Mouse (Mus musculus): ENCODE measurements around the gene Dusp2.
"Not testable (repeated sequence)": the region's sequence is repeated elsewhere in the genome, so short reads cannot be mapped to it uniquely, and the experiment has no call there.

Gene Dusp2

GRCm38 (mm10) chr2:127335767-127336496 lies at the start of gene Dusp2:
Gene Dusp2, plus strand, starts transcription at chr2:127336159.
- peak; percentile 73 for DNase-seq

- no peak for DNase-seq
Measured at GRCm38 (mm10) chr2:127292250-127292649, 43.7 kb upstream of the Dusp2 start.

- no peak for DNase-seq
Measured at GRCm38 (mm10) chr2:127297001-127297805, 38.8 kb upstream of the Dusp2 start.

- DNase-seq: no peak
Measured at GRCm38 (mm10) chr2:127298056-127298455, 37.9 kb upstream of the Dusp2 start.

- no peak for DNase-seq
Measured at GRCm38 (mm10) chr2:127300701-127301100, 35.3 kb upstream of the Dusp2 start.

GRCm38 (mm10) chr2:127301883-127302282 lies 34.1 kb upstream of the Dusp2 start:
- no peak for DNase-seq

GRCm38 (mm10) chr2:127304192-127304591 lies 31.8 kb upstream of the Dusp2 start:
- DNase-seq: not testable (repeated sequence)

- DNase-seq: no peak
Measured at GRCm38 (mm10) chr2:127304609-127305210, 31.2 kb upstream of the Dusp2 start.

- no peak for DNase-seq
Measured at GRCm38 (mm10) chr2:127306123-127306522, 29.8 kb upstream of the Dusp2 start.

GRCm38 (mm10) chr2:127307179-127307578 lies 28.8 kb upstream of the Dusp2 start:
- DNase-seq: no peak

- peak; percentile 32 for DNase-seq
Measured at GRCm38 (mm10) chr2:127308660-127309059, 27.3 kb upstream of the Dusp2 start.

GRCm38 (mm10) chr2:127310246-127310645 lies 25.7 kb upstream of the Dusp2 start:
- no peak for DNase-seq

GRCm38 (mm10) chr2:127310685-127311084 lies 25.3 kb upstream of the Dusp2 start:
- no peak for DNase-seq

GRCm38 (mm10) chr2:127311193-127311592 lies 24.8 kb upstream of the Dusp2 start:
- no peak for DNase-seq

GRCm38 (mm10) chr2:127312801-127313200 lies 23.2 kb upstream of the Dusp2 start:
- DNase-seq: no peak

- no peak for DNase-seq
Measured at GRCm38 (mm10) chr2:127313878-127314277, 22.1 kb upstream of the Dusp2 start.

- no peak for DNase-seq
Measured at GRCm38 (mm10) chr2:127314467-127315154, 21.3 kb upstream of the Dusp2 start.

- no peak for DNase-seq
Measured at GRCm38 (mm10) chr2:127315155-127315470, 20.8 kb upstream of the Dusp2 start.

GRCm38 (mm10) chr2:127316431-127316830 lies 19.5 kb upstream of the Dusp2 start:
- no peak for DNase-seq

GRCm38 (mm10) chr2:127318136-127318535 lies 17.8 kb upstream of the Dusp2 start:
- no peak for DNase-seq

GRCm38 (mm10) chr2:127319071-127319470 lies 16.9 kb upstream of the Dusp2 start:
- DNase-seq: no peak

GRCm38 (mm10) chr2:127322671-127323285 lies 13.2 kb upstream of the Dusp2 start:
- DNase-seq: no peak

- DNase-seq: no peak
Measured at GRCm38 (mm10) chr2:127323667-127324066, 12.3 kb upstream of the Dusp2 start.

Data from kidney, adult 9 months (tissue).